Mouse (Mus musculus): ENCODE results near the gene Ldlrad3. TPM values are rescaled to one million over a fixed set of nuclear protein-coding genes. Genes with fewer than 3 reads are reported as not detected.
A peak's percentile ranks its signal among the peaks of the same experiment; 100 is the strongest.

Ldlrad3 gene
- polyA plus RNA-seq, 1 experiment = 18.5 TPM

DNA sequence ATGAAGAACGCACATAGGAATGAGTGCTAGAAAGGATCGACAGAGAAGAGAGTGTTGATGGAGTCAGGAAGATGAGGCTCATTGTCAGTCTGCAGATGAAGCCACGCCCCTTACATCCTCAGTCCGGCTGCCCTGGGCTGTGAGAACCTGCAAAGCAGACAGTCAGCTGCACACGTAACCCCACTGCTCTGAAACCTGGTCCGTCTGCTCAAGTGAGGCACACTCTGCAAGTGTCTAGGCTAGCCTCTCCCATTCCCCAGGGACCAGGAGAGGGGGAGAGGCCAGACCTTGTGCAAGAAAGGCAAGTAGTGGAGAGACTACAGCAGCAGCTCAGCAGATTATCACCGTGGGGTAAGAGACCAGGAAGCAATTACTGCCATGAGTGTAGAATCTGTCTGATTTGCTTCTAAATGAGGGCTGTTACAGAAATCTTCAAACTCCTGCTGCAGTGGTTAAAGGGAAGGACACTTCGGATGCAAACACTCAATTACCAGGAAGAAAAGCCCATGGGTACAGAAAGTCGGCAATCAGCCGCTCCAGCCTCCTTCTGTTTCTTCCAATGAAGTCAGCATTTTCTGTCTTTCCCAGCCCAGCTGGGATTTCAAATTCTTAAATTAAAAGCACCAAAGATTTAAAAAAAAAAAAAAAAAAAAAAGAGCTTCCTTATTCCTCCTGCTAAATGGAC lies 136.2 kb downstream of the Ldlrad3 start:
- no peak overlapping the region for H3K4me3 ChIP-seq (ENCODE audit: insufficient read depth, low read depth, low read length)
- DNase-seq = no peak
- H3K27ac ChIP-seq (ENCODE audit: insufficient read depth, low read depth, low read length) = no peak overlapping the region
- H3K4me1 ChIP-seq (ENCODE audit: control insufficient read depth, insufficient read depth, low read length) = peaks cover 17% of the 10 kb centered on the region
- no peak for TF ChIP-seq CTCF (conservative IDR thresholded peaks at IDR 0.05; ENCODE audit: insufficient read depth, insufficient read length, low read depth, low read length)
- no peak for TF ChIP-seq POLR2A (IDR thresholded peaks at IDR 0.05; ENCODE audit: low read depth, low read length)
- H3K36me3 ChIP-seq (ENCODE audit: control insufficient read depth, insufficient read depth, low read length) = no peaks in the 10 kb centered on the region
- no peaks in the 10 kb centered on the region for H3K27me3 ChIP-seq (replicated peaks; ENCODE audit: control insufficient read depth, insufficient read depth, low read length)
- WGBS = 54% methylated on average over 10 of the region's 10 CpGs

GRCm38 (mm10) chr2:102048296-102049175 lies 137.6 kb downstream of the Ldlrad3 start:
- whole genome bisulfite sequencing = 51% methylated on average over 16 of the region's 16 CpGs

DNA sequence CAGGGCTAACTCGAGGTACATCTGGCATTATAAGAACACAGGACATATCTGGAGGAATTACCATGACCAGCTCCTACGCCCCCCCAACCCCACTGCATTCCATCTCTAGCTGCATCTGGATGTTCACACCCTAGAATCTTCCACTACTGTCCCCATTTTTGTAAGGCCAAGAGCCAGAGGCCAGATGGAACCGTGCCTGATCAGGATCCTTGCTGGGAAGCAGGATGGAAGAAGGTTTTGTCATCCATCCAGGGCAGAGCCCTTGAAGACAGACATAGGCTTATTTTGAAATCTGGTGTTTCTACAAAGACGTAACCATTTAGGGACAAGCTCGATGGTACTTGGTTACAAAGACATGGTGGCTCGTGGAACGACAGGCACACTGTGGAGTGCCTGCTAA lies 139.7 kb downstream of the Ldlrad3 start:
- peaks cover 9% of the 10 kb centered on the region; the same call in 1 of the 2 replicates for H3K4me1 ChIP-seq (ENCODE audit: control insufficient read depth, insufficient read depth, low read length)

More at GRCm38 (mm10) chr2:102048296-102049175, 137.6 kb downstream of the Ldlrad3 start:
- TF ChIP-seq POLR2A (IDR thresholded peaks at IDR 0.05; ENCODE audit: low read depth, low read length) = no peak
- no peak for TF ChIP-seq CTCF (conservative IDR thresholded peaks at IDR 0.05; ENCODE audit: insufficient read depth, insufficient read length, low read depth, low read length)
- DNase-seq = peak; percentile 78
- no peaks in the 10 kb centered on the region for H3K36me3 ChIP-seq (ENCODE audit: control insufficient read depth, insufficient read depth, low read length)
- H3K4me3 ChIP-seq (ENCODE audit: insufficient read depth, low read depth, low read length) = no peak overlapping the region
- peaks cover 16% of the 10 kb centered on the region for H3K4me1 ChIP-seq (ENCODE audit: control insufficient read depth, insufficient read depth, low read length)
- H3K27ac ChIP-seq (ENCODE audit: insufficient read depth, low read depth, low read length) = no peak overlapping the region
- H3K27me3 ChIP-seq (replicated peaks; ENCODE audit: control insufficient read depth, insufficient read depth, low read length) = no peaks in the 10 kb centered on the region

DNA sequence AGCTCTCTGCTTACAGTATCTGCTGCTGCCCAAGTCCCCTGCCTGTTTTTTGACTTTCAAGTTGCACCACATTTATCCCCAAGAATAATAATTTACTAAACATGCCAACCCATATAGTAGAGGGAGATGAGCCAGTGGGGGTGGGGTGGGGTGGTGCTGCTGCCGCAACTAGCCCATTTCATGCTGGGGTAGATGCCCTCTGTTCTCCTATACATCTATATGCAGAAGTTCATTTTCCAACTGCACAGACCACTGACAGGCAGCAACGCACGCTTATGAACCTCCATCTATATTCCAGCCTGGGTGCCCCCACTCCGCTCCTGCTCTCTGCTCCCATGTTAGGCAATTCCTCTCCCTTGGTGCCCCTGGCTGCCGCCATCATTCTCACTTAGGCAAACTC lies 145.7 kb downstream of the Ldlrad3 start:
- no peaks in the 10 kb centered on the region for H3K4me1 ChIP-seq (ENCODE audit: control insufficient read depth, insufficient read depth, low read length)
- no peak overlapping the region for H3K27ac ChIP-seq (ENCODE audit: insufficient read depth, low read depth, low read length)
- DNase-seq = no peak
- H3K36me3 ChIP-seq (ENCODE audit: control insufficient read depth, insufficient read depth, low read length) = no peaks in the 10 kb centered on the region
- H3K4me3 ChIP-seq (ENCODE audit: insufficient read depth, low read depth, low read length) = no peak overlapping the region
- WGBS = 96% methylated on average over 5 of the region's 5 CpGs
- no peak for TF ChIP-seq CTCF (conservative IDR thresholded peaks at IDR 0.05; ENCODE audit: insufficient read depth, insufficient read length, low read depth, low read length)
- no peak for TF ChIP-seq POLR2A (IDR thresholded peaks at IDR 0.05; ENCODE audit: low read depth, low read length)
- no peaks in the 10 kb centered on the region for H3K27me3 ChIP-seq (replicated peaks; ENCODE audit: control insufficient read depth, insufficient read depth, low read length)

More for the DNA sequence above, 139.7 kb downstream of the Ldlrad3 start:
- Histone ChIP-seq H3K27ac (ENCODE audit: insufficient read depth, low read depth, low read length) (no peak overlapping the region), H3K27me3 (replicated peaks; ENCODE audit: control insufficient read depth, insufficient read depth, low read length) (no peaks in the 10 kb centered on the region), H3K4me3 (ENCODE audit: insufficient read depth, low read depth, low read length) (no peak overlapping the region), H3K36me3 (ENCODE audit: control insufficient read depth, insufficient read depth, low read length) (no peaks in the 10 kb centered on the region)
- no peak for DNase-seq
- TF ChIP-seq CTCF (conservative IDR thresholded peaks at IDR 0.05; ENCODE audit: insufficient read depth, insufficient read length, low read depth, low read length) = no peak
- no peak for TF ChIP-seq POLR2A (IDR thresholded peaks at IDR 0.05; ENCODE audit: low read depth, low read length)
- whole genome bisulfite sequencing = 96% methylated on average over 7 of the region's 7 CpGs

- 68% methylated on average over 2 of the region's 2 CpGs for WGBS
- DNase-seq = no peak
- H3K27me3 ChIP-seq (replicated peaks; ENCODE audit: control insufficient read depth, insufficient read depth, low read length) = no peaks in the 10 kb centered on the region
- TF ChIP-seq CTCF (conservative IDR thresholded peaks at IDR 0.05; ENCODE audit: insufficient read depth, insufficient read length, low read depth, low read length) = no peak
- TF ChIP-seq POLR2A (IDR thresholded peaks at IDR 0.05; ENCODE audit: low read depth, low read length) = no peak
- H3K4me3 ChIP-seq (ENCODE audit: insufficient read depth, low read depth, low read length) = no peak overlapping the region
- no peaks in the 10 kb centered on the region for H3K4me1 ChIP-seq (ENCODE audit: control insufficient read depth, insufficient read depth, low read length)
- H3K27ac ChIP-seq (ENCODE audit: insufficient read depth, low read depth, low read length) = no peak overlapping the region
- no peaks in the 10 kb centered on the region for H3K36me3 ChIP-seq (ENCODE audit: control insufficient read depth, insufficient read depth, low read length)
These were observed 146.2 kb downstream of the Ldlrad3 start for GRCm38 (mm10) chr2:102040011-102040410.

DNA sequence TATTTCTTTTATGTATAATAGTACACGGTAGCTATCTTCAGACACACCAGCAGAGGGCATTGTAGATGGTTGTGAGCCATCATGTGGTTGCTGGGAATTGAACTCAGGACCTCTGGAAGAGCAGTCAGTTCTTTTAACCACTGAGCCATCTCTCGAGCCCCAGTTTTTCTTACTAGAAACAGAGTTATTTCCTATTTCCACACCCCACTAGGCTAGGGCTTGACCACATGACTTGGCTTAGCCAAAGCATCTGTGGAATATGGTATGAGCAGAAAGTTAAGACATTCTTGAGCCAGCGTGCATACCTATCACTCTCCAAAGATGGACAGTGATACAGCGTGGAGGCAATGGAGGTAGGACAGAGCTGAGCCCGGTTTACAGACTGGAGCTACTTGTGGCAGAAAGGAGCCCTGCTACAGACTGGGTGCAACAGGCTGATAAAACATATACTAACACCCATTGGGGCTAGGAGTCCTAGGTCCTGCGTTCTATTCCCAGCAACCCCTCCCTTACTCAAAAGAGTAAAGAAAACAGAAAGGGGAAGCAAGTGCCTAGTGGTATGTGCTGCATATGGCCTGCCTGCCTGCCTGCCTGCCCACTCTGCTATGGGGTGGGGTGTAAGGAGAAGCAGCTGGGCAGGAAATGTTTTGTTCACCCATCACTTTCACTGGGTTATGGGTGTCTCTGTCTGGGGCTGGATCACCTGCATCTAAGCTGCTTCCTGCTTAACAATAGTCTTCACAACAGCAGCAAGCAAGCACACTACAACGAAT lies 147.1 kb downstream of the Ldlrad3 start:
- no peak overlapping the region for H3K27ac ChIP-seq (ENCODE audit: insufficient read depth, low read depth, low read length)
- DNase-seq = no peak
- 84% methylated on average over 7 of the region's 7 CpGs for WGBS

More for the DNA sequence above, 147.1 kb downstream of the Ldlrad3 start:
- no peaks in the 10 kb centered on the region for H3K36me3 ChIP-seq (ENCODE audit: control insufficient read depth, insufficient read depth, low read length)
- no peak for TF ChIP-seq POLR2A (IDR thresholded peaks at IDR 0.05; ENCODE audit: low read depth, low read length)
- TF ChIP-seq CTCF (conservative IDR thresholded peaks at IDR 0.05; ENCODE audit: insufficient read depth, insufficient read length, low read depth, low read length) = no peak
- no peaks in the 10 kb centered on the region for H3K4me1 ChIP-seq (ENCODE audit: control insufficient read depth, insufficient read depth, low read length)
- H3K4me3 ChIP-seq (ENCODE audit: insufficient read depth, low read depth, low read length) = no peak overlapping the region
- H3K27me3 ChIP-seq (replicated peaks; ENCODE audit: control insufficient read depth, insufficient read depth, low read length) = no peaks in the 10 kb centered on the region

All from kidney, adult 2 months (tissue).